Mouse (Mus musculus): ENCODE measurements at regions not wholly inside any gene's neighbourhood (a gene's known extent, or its start where the extent isn't known, plus 50 kb on each side); places are given as distances from the start of the nearest gene placed in this dataset.
A peak's percentile ranks its signal among the peaks of the same experiment; 100 is the strongest.
"Not testable (repeated sequence)": the region's sequence is repeated elsewhere in the genome, so short reads cannot be mapped to it uniquely, and the experiment has no call there.

DNA sequence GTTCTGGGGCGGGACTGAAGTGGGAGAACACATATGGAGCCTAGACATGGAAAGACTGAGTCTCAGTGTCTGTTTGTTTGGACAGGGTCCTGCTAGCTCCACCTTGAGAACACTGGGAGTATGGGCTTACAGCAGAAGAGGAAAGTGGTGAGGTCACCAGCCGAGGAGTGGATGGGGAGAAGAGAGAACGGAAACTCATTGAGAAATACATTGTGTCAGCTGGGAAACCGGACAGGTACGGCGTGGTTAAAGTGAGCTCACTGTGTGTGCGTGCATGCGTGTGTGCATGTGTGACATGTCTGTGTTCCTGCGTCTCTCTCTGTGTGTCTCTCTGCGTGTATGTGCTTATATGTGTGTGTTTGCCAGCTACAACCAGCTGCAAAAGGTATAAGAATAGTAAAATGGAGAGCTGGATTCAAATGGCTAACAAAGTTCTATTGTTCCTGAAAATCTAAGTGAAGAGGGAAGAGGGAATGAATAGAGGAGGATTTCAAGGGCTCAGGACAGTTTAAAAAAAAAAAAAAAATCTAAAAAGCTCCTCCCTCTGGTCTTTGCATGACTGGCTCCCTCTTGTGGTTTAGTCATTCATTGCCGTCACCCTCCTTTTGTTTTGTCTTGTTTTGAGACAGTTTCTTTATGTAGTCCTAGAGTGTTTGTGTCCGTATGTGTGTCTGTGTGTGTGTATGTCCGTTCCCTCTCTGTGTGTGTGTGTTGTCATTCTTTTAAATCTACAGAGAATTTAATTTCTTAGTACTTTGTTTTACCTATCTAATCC is 52.0 kb upstream of the Ak4 start:
- DNase-seq (ENCODE audit: low spot score in 2 of 2) = peak in 1 of 2 experiments; percentile 24

GRCm38 (mm10) chr4:101365299-101365698 is 53.8 kb upstream of the Ak4 start:
- DNase-seq (ENCODE audit: low spot score in 2 of 2) = no peak

GRCm38 (mm10) chr4:101364716-101365115 is 54.4 kb upstream of the Ak4 start:
- DNase-seq (ENCODE audit: low spot score in 2 of 2) = no peak

DNA sequence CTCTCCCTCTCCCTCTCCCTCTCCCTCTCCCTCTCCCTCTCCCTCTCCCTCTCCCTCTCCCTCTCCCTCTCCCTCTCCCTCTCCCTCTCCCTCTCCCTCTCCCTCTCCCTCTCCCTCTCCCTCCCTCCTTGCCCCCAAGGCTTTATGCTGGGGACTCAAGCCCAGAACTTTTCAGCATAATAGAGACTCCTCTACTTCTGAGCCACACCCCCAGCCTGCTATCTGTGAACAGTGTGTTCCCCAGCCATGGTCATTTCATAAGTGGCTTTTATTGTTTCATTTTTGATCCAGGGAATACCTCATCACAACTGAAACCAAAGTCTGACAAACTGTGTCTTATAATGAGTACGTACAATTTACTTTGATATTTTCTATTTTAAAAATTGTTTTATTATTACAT is 55.8 kb upstream of the Ak4 start:
- not testable (repeated sequence) for DNase-seq (ENCODE audit: low spot score in 2 of 2)

GRCm38 (mm10) chr4:101361779-101362178 is 57.3 kb upstream of the Ak4 start:
- no peak for DNase-seq (ENCODE audit: low spot score in 2 of 2)

GRCm38 (mm10) chr4:101360296-101360695 is 58.8 kb upstream of the Ak4 start:
- DNase-seq (ENCODE audit: low spot score in 2 of 2) = no peak

DNA sequence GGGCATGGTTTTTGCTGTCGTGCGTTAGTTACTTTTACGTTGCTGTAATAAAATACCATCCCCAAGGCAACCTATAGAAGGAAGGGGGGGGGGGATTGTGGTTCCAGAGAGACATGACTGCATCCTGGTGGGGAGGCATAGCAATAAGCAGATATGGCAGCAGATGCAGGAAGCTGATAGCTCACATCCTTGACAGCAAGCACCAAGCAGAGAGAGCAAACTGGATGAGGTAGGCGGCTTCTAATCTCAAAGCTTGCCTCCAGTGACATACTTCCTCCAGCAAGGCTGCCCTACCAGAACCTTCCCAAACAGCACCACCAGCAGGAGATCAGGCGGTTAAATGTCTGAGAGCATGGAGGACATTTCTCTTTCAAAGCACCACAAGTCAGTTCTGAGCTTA is 60.0 kb upstream of the Ak4 start:
- no peak for DNase-seq (ENCODE audit: low spot score in 2 of 2)

DNA sequence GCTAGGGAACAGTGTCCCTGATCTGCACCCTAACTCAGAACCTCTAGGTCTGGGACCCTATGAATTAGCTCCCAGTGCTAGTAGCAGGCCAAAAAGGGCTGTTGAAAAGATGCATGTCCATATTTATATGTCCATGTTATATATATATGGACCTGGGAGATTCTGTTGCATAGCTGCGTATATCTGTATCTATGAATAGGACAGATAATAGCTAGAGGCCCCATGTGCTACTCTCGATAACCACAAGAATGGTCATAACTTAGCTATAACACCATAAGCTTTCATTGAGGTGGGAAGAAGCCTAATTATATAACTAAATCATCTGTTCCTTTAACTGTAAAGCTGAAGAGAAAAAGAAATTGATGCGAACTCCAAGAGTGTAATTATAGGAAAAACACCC is 60.6 kb upstream of the Ak4 start:
- DNase-seq (ENCODE audit: low spot score in 2 of 2) = no peak

GRCm38 (mm10) chr4:101357923-101358322 is 61.2 kb upstream of the Ak4 start:
- no peak for DNase-seq (ENCODE audit: low spot score in 2 of 2)

GRCm38 (mm10) chr4:101356954-101357891 is 61.9 kb upstream of the Ak4 start:
- peak in 1 of 2 experiments; percentile 25 for DNase-seq (ENCODE audit: low spot score in 2 of 2)

- DNase-seq (ENCODE audit: low spot score in 2 of 2) = peak; percentile 80 to 82
These were observed 62.8 kb upstream of the Ak4 start for GRCm38 (mm10) chr4:101356093-101356953.

GRCm38 (mm10) chr4:101355431-101356092 is 63.5 kb upstream of the Ak4 start:
- peak; percentile 29 to 30 for DNase-seq (ENCODE audit: low spot score in 2 of 2)

DNA sequence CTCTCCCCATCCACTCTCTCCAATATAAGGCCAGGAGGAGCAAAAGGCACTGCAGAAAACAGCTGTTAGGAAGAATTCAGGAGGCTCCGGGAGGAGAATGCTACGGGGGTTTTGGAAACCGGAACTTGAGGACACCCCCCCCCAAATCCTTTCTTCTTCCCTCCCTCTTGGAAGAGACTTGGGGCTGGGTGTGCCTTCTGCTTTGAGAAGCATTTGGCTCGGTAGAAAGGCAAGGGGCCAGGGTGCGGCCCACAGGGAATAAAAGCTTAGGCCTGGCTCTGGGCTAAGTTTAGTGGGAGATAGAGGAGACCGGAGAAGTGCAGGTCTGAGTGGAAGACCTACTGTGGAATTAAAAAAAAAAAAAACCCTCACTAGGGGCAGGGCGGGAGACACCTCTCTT is 64.1 kb upstream of the Ak4 start:
- no peak for DNase-seq (ENCODE audit: low spot score in 2 of 2)

- DNase-seq (ENCODE audit: low spot score in 2 of 2) = no peak
These were observed 64.8 kb upstream of the Ak4 start for GRCm38 (mm10) chr4:101354086-101354855.

GRCm38 (mm10) chr4:101352178-101352577 is 66.9 kb upstream of the Ak4 start:
- no peak for DNase-seq (ENCODE audit: low spot score in 2 of 2)

GRCm38 (mm10) chr4:101351716-101352115 is 67.4 kb upstream of the Ak4 start:
- DNase-seq (ENCODE audit: low spot score in 2 of 2) = no peak

DNA sequence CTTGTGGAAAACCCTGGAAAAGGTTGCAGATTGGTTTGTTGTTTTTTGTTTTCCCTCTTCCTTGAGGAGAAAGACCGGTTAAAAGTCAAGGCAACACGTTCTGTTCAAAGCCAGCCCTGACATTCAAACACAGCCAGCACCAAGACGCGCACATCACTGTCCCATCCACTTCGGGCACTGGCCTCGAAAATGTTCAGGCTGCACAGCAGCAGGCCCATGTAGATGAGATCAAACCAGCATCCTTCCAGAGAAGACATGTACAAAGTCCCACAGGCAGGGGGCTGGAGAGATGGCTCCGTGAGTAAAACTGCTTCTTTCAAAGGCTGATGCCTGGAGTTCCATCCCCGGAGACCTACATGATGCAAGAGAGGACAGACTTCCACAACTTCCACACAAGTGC is 68.4 kb upstream of the Ak4 start:
- DNase-seq (ENCODE audit: low spot score in 2 of 2) = no peak

DNA sequence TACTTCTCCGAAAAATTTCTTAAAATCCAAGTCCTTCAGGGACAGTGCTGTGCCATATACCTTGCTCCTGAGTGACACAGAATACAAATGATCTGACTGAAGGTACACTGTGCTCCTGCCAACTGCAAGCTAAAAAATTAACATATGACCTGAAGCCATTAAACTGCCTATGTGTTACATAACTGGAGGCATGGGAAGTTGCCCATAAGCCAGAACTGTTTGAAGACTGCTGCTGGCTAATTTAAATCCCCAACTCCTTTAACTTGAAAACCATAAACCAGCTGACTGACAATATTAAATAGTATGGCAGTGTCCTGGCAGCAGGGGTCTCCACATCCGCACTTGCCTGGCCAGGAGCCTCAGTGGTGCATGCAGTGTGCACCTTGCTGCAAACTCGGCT is 68.9 kb upstream of the Ak4 start:
- DNase-seq (ENCODE audit: low spot score in 2 of 2) = no peak

- no peak for DNase-seq (ENCODE audit: low spot score in 2 of 2)
These were observed 69.7 kb upstream of the Ak4 start for GRCm38 (mm10) chr4:101349413-101349812.

DNA sequence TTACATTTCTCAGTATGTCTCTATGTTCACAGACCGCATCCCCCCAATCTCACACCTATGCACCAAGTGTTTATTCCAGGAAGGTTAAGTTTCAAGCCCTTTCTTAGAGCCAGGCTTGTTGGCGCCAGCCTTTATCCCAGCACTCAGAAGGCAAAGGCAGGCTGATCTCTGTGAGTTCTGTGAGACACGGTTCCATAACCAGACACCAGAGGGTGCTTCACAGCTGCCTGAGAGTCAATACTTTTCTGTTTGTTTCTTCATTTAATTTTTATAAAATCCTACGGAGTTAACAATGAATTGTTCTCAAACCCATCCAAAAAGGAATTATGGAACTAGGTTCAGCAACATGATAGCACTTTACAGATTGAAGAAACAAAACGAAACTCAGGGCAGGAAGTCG is 71.8 kb upstream of the Ak4 start:
- DNase-seq (ENCODE audit: low spot score in 2 of 2) = no peak

All from frontal cortex, postnatal 10 days (tissue).